Mouse (Mus musculus) MEL (cell line): ENCODE data around the gene Slc35b2. TPM values are rescaled to one million over a fixed set of nuclear protein-coding genes. Genes with fewer than 3 reads are reported as not detected.

Experiments used
- DNase-seq: peaks from one replicate; pipeline ENCODE4 v3.0.0; 2011; ENCODE audit warnings: low read depth, low spot score
- H3K27ac ChIP-seq: 2 replicates; pipeline ENCODE4 v1.5.1; 2012; ENCODE audit warnings: low read depth, mild to moderate bottlenecking, control low read depth, low read length, moderate library complexity; ENCODE audit not compliant: control insufficient read depth
- H3K27me3 ChIP-seq, 2 experiments: fragments of 150-350 bp in 1 of 2; sonication (generic) in 1 of 2; 2 replicates each; pipeline ENCODE4 v1.6.1; 2012; ENCODE audit warnings: low read length in 2 of 2, mild to moderate bottlenecking in 2 of 2, improper control_type of control experiment in 1 of 2, moderate library complexity in 1 of 2; ENCODE audit not compliant: insufficient read depth in 2 of 2, control insufficient read depth in 1 of 2
- H3K36me3 ChIP-seq, 2 experiments: 2 replicates each; pipeline ENCODE4 v1.6.1; 2012 to 2014; ENCODE audit warnings: low read length in 2 of 2, improper control_type of control experiment in 1 of 2, inconsistent platforms in 1 of 2, mild to moderate bottlenecking in 1 of 2; ENCODE audit not compliant: insufficient read depth in 2 of 2, control insufficient read depth in 1 of 2
- H3K4me1 ChIP-seq, 2 experiments: fragments of 150-350 bp in 1 of 2; sonication (generic) in 1 of 2; 2 replicates each; pipeline ENCODE4 v1.6.1; 2012; ENCODE audit warnings: low read length in 2 of 2, improper control_type of control experiment in 1 of 2, mild to moderate bottlenecking in 1 of 2; ENCODE audit not compliant: insufficient read depth in 2 of 2, control insufficient read depth in 1 of 2
- H3K4me3 ChIP-seq, 2 experiments: fragments of 150-350 bp in 1 of 2; sonication (generic) in 1 of 2; 2 replicates each; pipeline ENCODE4 v1.5.1; 2012; ENCODE audit warnings: low read depth in 2 of 2, low read length in 2 of 2, mild to moderate bottlenecking in 2 of 2, moderate library complexity in 2 of 2, control low read depth in 1 of 2, improper control_type of control experiment in 1 of 2; ENCODE audit not compliant: control insufficient read depth in 1 of 2, insufficient read depth in 1 of 2
- H3K79me2 ChIP-seq: 2 replicates; pipeline ENCODE4 v1.6.1; 2012; ENCODE audit warnings: mild to moderate bottlenecking, low read length, moderate library complexity; ENCODE audit not compliant: control insufficient read depth, poor library complexity, insufficient read depth
- H3K9ac ChIP-seq: 2 replicates; pipeline ENCODE4 v1.6.1; 2012; ENCODE audit warnings: low read depth, mild to moderate bottlenecking, control low read depth, low read length, moderate library complexity; ENCODE audit not compliant: control insufficient read depth, poor library complexity, severe bottlenecking
- H3K9me3 ChIP-seq: fragments of 150-350 bp; sonication (generic); replicated peaks from 2 replicates; pipeline ENCODE4 v1.6.1; 2012; ENCODE audit warnings: mild to moderate bottlenecking, low read length, improper control_type of control experiment, moderate library complexity; ENCODE audit not compliant: insufficient read depth
- BHLHE40 ChIP-seq: IDR thresholded peaks from 2 replicates; pipeline ENCODE4 v1.6.1; 2012; ENCODE audit warnings: low read depth, mild to moderate bottlenecking, inconsistent platforms, low read length, improper control_type of control experiment, borderline replicate concordance
- CHD1 ChIP-seq: IDR thresholded peaks from 2 replicates; pipeline ENCODE4 v1.6.1; 2012; ENCODE audit warnings: low read depth, mild to moderate bottlenecking, inconsistent platforms, low read length, improper control_type of control experiment
- CHD2 ChIP-seq: IDR thresholded peaks from 2 replicates; pipeline ENCODE4 v1.6.1; 2011; ENCODE audit warnings: low read length, improper control_type of control experiment
- CTCF ChIP-seq, 3 experiments: IDR thresholded peaks in 2 of 3; conservative IDR thresholded peaks in 1 of 3; 2 replicates each; pipeline ENCODE4 v1.5.1; 2011 to 2012; ENCODE audit warnings: low read length in 3 of 3, low read depth in 2 of 3, mild to moderate bottlenecking in 2 of 3, improper control_type of control experiment in 1 of 3, inconsistent platforms in 1 of 3, mixed read lengths in 1 of 3, moderate library complexity in 1 of 3; ENCODE audit not compliant: control insufficient read depth in 1 of 3, insufficient read depth in 1 of 3, poor library complexity in 1 of 3, severe bottlenecking in 1 of 3
- E2F4 ChIP-seq: IDR thresholded peaks from 2 replicates; pipeline ENCODE4 v1.6.1; 2011; ENCODE audit warnings: low read depth, low read length, improper control_type of control experiment, borderline replicate concordance
- ELF1 ChIP-seq: IDR thresholded peaks from 2 replicates; pipeline ENCODE4 v1.6.1; 2014; ENCODE audit warnings: low read depth, mild to moderate bottlenecking, inconsistent platforms, low read length, improper control_type of control experiment, moderate library complexity
- EP300 ChIP-seq, 2 experiments: IDR thresholded peaks; 2 replicates each; pipeline ENCODE4 v1.6.1; 2011; ENCODE audit warnings: improper control_type of control experiment in 2 of 2, low read length in 2 of 2, low read depth in 1 of 2, mild to moderate bottlenecking in 1 of 2
- ETS1 ChIP-seq: IDR thresholded peaks from 2 replicates; pipeline ENCODE4 v1.6.1; 2012; ENCODE audit warnings: low read depth, mild to moderate bottlenecking, inconsistent platforms, low read length, improper control_type of control experiment, moderate library complexity
- GABPA ChIP-seq: IDR thresholded peaks from 2 replicates; pipeline ENCODE4 v1.6.1; 2012; ENCODE audit warnings: low read depth, mild to moderate bottlenecking, inconsistent platforms, low read length, improper control_type of control experiment, moderate library complexity
- GATA1 ChIP-seq: IDR thresholded peaks from 2 replicates; pipeline ENCODE4 v1.6.1; 2011; ENCODE audit warnings: low read depth, low read length, improper control_type of control experiment
- HCFC1 ChIP-seq: IDR thresholded peaks from 2 replicates; pipeline ENCODE4 v1.6.1; 2012; ENCODE audit warnings: low read depth, mild to moderate bottlenecking, inconsistent platforms, low read length, improper control_type of control experiment, moderate library complexity
- JUND ChIP-seq: IDR thresholded peaks from 2 replicates; pipeline ENCODE4 v1.6.1; 2011; ENCODE audit warnings: low read depth, mild to moderate bottlenecking, improper control_type of control experiment, low read length
- MAFK ChIP-seq: IDR thresholded peaks from 2 replicates; pipeline ENCODE4 v1.6.1; 2011; ENCODE audit warnings: low read depth, mild to moderate bottlenecking, low read length, improper control_type of control experiment, borderline replicate concordance
- MAX ChIP-seq: IDR thresholded peaks from 2 replicates; pipeline ENCODE4 v1.6.1; 2011; ENCODE audit warnings: low read length, improper control_type of control experiment
- MEF2A ChIP-seq: IDR thresholded peaks from 2 replicates; pipeline ENCODE4 v1.6.1; 2014; ENCODE audit warnings: low read depth, mild to moderate bottlenecking, inconsistent platforms, low read length, improper control_type of control experiment; ENCODE audit not compliant: poor library complexity, insufficient replicate concordance, severe bottlenecking; ENCODE audit errors: extremely low read depth
- MYB ChIP-seq: IDR thresholded peaks from 2 replicates; pipeline ENCODE4 v1.6.1; 2011; ENCODE audit warnings: mild to moderate bottlenecking, low read depth, low read length, improper control_type of control experiment
- MYC ChIP-seq: IDR thresholded peaks from 2 replicates; pipeline ENCODE4 v1.6.1; 2011; ENCODE audit warnings: low read depth, mild to moderate bottlenecking, low read length, improper control_type of control experiment, moderate library complexity
- NELFE ChIP-seq: IDR thresholded peaks from 2 replicates; pipeline ENCODE4 v1.6.1; 2011; ENCODE audit warnings: low read depth, low read length, improper control_type of control experiment
- NRF1 ChIP-seq: IDR thresholded peaks from 2 replicates; pipeline ENCODE4 v1.6.1; 2014; ENCODE audit warnings: low read depth, mild to moderate bottlenecking, inconsistent platforms, low read length, improper control_type of control experiment, moderate library complexity; ENCODE audit not compliant: poor library complexity, insufficient read depth, severe bottlenecking
- POLR2A ChIP-seq, 2 experiments: IDR thresholded peaks; 2 replicates each; pipeline ENCODE4 v1.6.1; 2011 to 2012; ENCODE audit warnings: low read length in 2 of 2, mild to moderate bottlenecking in 2 of 2, control low read depth in 1 of 2, improper control_type of control experiment in 1 of 2, low read depth in 1 of 2, moderate library complexity in 1 of 2; ENCODE audit not compliant: control insufficient read depth in 1 of 2, insufficient read depth in 1 of 2, poor library complexity in 1 of 2
- POLR2AphosphoS2 ChIP-seq: IDR thresholded peaks from 2 replicates; pipeline ENCODE4 v1.6.1; 2011; ENCODE audit warnings: low read length, improper control_type of control experiment
- POLR2AphosphoS5 ChIP-seq: IDR thresholded peaks from 2 replicates; pipeline ENCODE4 v1.6.1; 2012; ENCODE audit warnings: low read depth, borderline replicate concordance, mild to moderate bottlenecking, inconsistent platforms, low read length, moderate library complexity, mixed read lengths
- SIN3A ChIP-seq: IDR thresholded peaks from 2 replicates; pipeline ENCODE4 v1.6.1; 2012; ENCODE audit warnings: low read length, improper control_type of control experiment, inconsistent platforms
- SMC3 ChIP-seq: IDR thresholded peaks from 2 replicates; pipeline ENCODE4 v1.6.1; 2011; ENCODE audit warnings: low read depth, low read length, improper control_type of control experiment
- TAL1 ChIP-seq: IDR thresholded peaks from 2 replicates; pipeline ENCODE4 v1.6.1; 2012; ENCODE audit warnings: mild to moderate bottlenecking, inconsistent platforms, low read length, moderate library complexity, mixed read lengths
- TBP ChIP-seq: IDR thresholded peaks from 2 replicates; pipeline ENCODE4 v1.8.0; 2011; ENCODE audit warnings: low read depth, low read length, improper control_type of control experiment
- TCF12 ChIP-seq: IDR thresholded peaks from 2 replicates; pipeline ENCODE4 v1.6.1; 2014; ENCODE audit warnings: low read depth, mild to moderate bottlenecking, inconsistent platforms, low read length, improper control_type of control experiment, moderate library complexity
- UBTF ChIP-seq: IDR thresholded peaks from 2 replicates; pipeline ENCODE4 v1.6.1; 2012; ENCODE audit warnings: low read depth, mild to moderate bottlenecking, inconsistent platforms, low read length, improper control_type of control experiment, moderate library complexity, borderline replicate concordance; ENCODE audit not compliant: insufficient read depth
- ZC3H11A ChIP-seq: IDR thresholded peaks from 2 replicates; pipeline ENCODE4 v1.6.1; 2012; ENCODE audit warnings: low read depth, mild to moderate bottlenecking, inconsistent platforms, low read length, improper control_type of control experiment
- ZMIZ1 ChIP-seq: IDR thresholded peaks from 2 replicates; pipeline ENCODE4 v1.6.1; 2012; ENCODE audit warnings: low read depth, mild to moderate bottlenecking, inconsistent platforms, low read length, improper control_type of control experiment, moderate library complexity
- polyA plus RNA-seq, 2 experiments: library from polyadenylated mRNA; stranded (reverse) in 1 of 2; unstranded in 1 of 2; fragments of >175 nt in 1 of 2; fragments of >200 nt in 1 of 2; gene quantifications; 2 replicates each; pipeline versions ENCODE4 v1.2.1 to v1.2.4; 2012; ENCODE audit warnings: low replicate concordance in 2 of 2, low read depth in 1 of 2; ENCODE audit not compliant: insufficient read length in 2 of 2, insufficient read depth in 1 of 2, missing spikeins in 1 of 2
- total RNA-seq: library from RNA; depleted of rRNA; stranded (reverse); fragments of 300-350 nt; gene quantifications from 2 replicates; pipeline ENCODE4 v1.2.3, GENCODE M21; 2012

The Slc35b2 gene
- total and polyA plus RNA-seq, 3 experiments, result 81.7 to 111 TPM; not detected in 1

DNA sequence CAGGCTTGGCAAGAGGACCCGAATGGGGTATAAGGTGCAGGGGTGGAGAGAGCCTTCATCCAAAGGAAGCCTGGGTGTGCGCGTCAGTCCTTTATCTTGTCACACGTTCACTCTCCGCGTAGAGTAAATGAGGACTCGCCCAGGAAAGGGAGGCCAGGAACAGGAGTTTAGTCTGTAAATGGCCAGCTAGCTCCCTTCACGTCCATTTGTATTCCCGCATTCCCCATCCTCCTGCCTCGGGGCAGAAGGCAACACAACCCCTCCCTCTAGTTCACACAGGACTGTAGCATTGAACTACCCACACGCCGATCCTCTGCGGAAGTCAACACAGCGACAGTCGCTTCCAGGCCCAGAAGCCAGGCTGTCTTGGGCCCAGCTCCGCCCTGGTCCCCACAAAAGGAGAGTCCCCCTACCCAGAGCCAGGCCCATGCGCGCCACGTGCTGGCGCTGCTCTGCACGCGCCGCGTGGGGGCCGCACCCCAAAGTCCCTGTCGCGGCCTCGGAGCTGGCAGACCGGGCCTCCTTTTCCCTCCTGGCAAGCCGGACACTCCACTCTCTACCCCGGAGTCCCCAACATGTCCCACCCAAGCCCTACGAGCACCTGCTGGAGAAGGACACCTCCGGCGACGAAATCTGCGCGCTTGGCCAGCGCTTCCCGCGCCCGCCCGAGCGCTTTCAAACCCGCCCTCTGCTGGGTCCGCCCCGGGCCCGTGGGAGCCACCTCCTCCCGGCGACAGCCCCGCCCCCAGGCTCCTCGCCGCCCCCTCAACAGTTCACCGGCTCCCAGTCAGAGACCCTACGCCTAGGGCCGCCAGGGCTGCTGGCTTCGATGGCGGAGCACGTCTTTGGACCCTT, 31.4 kb downstream of the Slc35b2 start (continued):
- TF ChIP-seq UBTF, result peak; percentile 19; the same call in 1 of the 2 replicates
- TF ChIP-seq POLR2AphosphoS2, result no peak; the same call in 1 of the 2 replicates
- TF ChIP-seq JUND, result no peak
- TF ChIP-seq GABPA, result no peak
- no peak for TF ChIP-seq MAFK
- peak; percentile 21; the same call in 1 of the 2 replicates for TF ChIP-seq TCF12
- no peak for TF ChIP-seq TAL1
- no peak for TF ChIP-seq ZC3H11A
- no peak for TF ChIP-seq BHLHE40
- peak; percentile 46; the same call in 1 of the 2 replicates for TF ChIP-seq GATA1
- TF ChIP-seq E2F4, result peak; percentile 15; the same call in 1 of the 2 replicates
- TF ChIP-seq ETS1, result peak; percentile 20; the same call in 1 of the 2 replicates
- no peak for TF ChIP-seq CHD2
- TF ChIP-seq CTCF (IDR thresholded peaks at IDR 0.05 in 2 of 3, conservative IDR thresholded peaks at IDR 0.05 in 1 of 3; ENCODE audit: control insufficient read depth in 1 of 3, insufficient read depth in 1 of 3, low read depth in 2 of 3, low read length in 3 of 3, poor library complexity in 1 of 3, severe bottlenecking in 1 of 3), result no peak
- TF ChIP-seq MAX, result peak; percentile 86

DNA sequence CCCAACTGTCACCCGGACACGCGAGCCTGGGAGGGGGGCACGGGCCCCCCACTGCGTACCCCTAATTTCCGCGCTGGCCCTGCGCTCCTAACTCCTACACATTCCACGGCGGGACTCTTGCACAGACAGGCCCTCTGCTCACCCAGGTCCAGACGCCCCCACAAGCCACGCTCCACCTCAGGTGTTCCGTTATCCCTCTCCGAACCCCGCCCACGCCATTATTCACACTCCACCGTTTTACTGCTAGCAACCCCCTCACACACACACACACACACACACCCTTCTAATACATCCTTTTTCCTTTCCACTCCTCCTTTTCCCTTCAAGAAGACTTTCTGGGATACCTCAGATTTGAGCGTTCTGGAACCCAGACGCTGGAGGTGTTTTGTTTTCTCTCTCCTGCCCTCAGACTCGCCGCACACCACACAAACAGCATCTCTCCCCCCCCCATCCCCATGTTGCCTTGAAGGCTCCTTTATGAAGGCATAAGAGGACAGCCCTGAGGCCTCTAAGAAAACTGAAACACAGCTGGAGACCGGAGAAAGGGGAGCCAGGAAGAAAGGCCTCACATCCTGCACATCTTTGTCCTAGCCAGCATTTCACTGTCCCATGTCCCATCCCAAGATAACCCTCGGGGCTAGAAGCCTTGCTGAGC, 32.2 kb downstream of the Slc35b2 start:
- peak; percentile 67 for DNase-seq
- Histone ChIP-seq H3K4me3 (peak overlapping the region; percentile 60 to 75), H3K4me1 (peaks cover 26 to 45% of the 10 kb centered on the region in 2 experiments), H3K9ac (peak overlapping the region; percentile 80), H3K79me2 (peaks cover 40% of the 10 kb centered on the region), H3K9me3 (no peaks in the 10 kb centered on the region), H3K36me3 (peaks cover 2 to 37% of the 10 kb centered on the region in 2 experiments; a peak in 3 of 4 replicates), H3K27ac (peak overlapping the region; percentile 64), H3K27me3 (no peaks in the 10 kb centered on the region)
- TF ChIP-seq ETS1 (no peak), MAX (no peak), SIN3A (no peak), ELF1 (no peak), TBP (no peak), HCFC1 (no peak), POLR2AphosphoS5 (no peak), CHD1 (no peak), TCF12 (0 out of 2 replicates have a peak, but pooled peaks have one; percentile 1), POLR2A (IDR thresholded peaks at IDR 0.05; ENCODE audit: control insufficient read depth in 1 of 2, insufficient read depth in 1 of 2, low read depth in 1 of 2, low read length in 2 of 2, poor library complexity in 1 of 2) (no peak), NELFE (no peak), SMC3 (no peak), BHLHE40 (no peak), POLR2AphosphoS2 (no peak), CHD2 (no peak), NRF1 (no peak), MYB (no peak), EP300 (IDR thresholded peaks at IDR 0.05; ENCODE audit: low read depth in 1 of 2, low read length in 2 of 2) (peak in 1 of 2 experiments; percentile 37; a peak in 1 of 4 replicates), E2F4 (no peak), TAL1 (no peak), ZMIZ1 (no peak), CTCF (IDR thresholded peaks at IDR 0.05 in 2 of 3, conservative IDR thresholded peaks at IDR 0.05 in 1 of 3; ENCODE audit: control insufficient read depth in 1 of 3, insufficient read depth in 1 of 3, low read depth in 2 of 3, low read length in 3 of 3, poor library complexity in 1 of 3, severe bottlenecking in 1 of 3) (no peak), MYC (no peak), MEF2A (no peak), JUND (no peak)
